Mouse (Mus musculus): ENCODE measurements around the gene Frmd8. TPM values are rescaled to one million over a fixed set of nuclear protein-coding genes. Genes with fewer than 3 reads are reported as not detected.

Frmd8 gene
- total and polyA plus RNA-seq, 3 experiments = 22.8 to 34.4 TPM; not detected in 1

DNA sequence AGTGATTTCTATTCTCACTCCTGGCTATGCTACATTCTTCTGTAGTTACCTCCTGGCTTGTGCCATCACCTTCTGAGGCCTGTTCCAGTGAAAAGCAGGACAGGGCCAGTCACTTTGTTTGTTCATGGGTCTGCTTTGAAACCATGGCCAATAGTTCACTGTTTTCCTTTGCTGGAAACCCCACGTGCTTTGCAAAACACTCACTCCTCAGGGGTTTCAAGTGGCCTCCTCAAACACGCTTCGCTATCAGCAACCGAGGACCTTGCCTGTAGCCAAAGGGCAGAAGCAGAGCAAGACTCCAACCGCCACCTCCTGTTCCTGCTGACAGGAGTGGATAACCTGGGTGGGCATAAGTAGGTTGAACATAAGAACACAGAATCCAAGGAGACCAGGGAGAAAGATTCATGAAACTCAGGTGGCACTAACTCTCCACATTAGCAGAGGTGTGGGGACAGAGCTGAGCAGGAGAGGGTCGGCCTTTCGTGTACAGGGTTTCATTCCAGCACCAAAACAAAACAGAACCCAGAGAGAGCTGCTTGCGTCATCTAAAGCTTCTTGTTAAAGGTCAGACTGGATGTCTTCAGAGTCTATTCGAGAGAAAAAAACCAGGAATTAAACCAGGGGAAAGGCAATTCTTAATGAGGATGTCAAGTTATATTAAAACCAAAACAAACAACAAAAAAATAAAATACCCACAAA lies 47.5 kb downstream of the Frmd8 start:
- Histone ChIP-seq H3K9ac (ENCODE audit: control insufficient read depth, low read depth, low read length, poor library complexity, severe bottlenecking) (no peak overlapping the region), H3K27ac (ENCODE audit: control insufficient read depth, low read depth, low read length) (no peak overlapping the region), H3K36me3 (ENCODE audit: control insufficient read depth in 1 of 2, insufficient read depth in 2 of 2, low read length in 2 of 2) (peaks cover 0 to 16% of the 10 kb centered on the region in 2 experiments; a peak in 2 of 4 replicates), H3K79me2 (ENCODE audit: control insufficient read depth, insufficient read depth, low read length, poor library complexity) (no peaks in the 10 kb centered on the region), H3K4me3 (ENCODE audit: control insufficient read depth in 1 of 2, insufficient read depth in 1 of 2, low read depth in 2 of 2, low read length in 2 of 2) (no peak overlapping the region), H3K4me1 (ENCODE audit: control insufficient read depth in 1 of 2, insufficient read depth in 2 of 2, low read length in 2 of 2) (no peaks in the 10 kb centered on the region), H3K27me3 (ENCODE audit: control insufficient read depth in 1 of 2, insufficient read depth in 2 of 2, low read length in 2 of 2) (no peaks in the 10 kb centered on the region), H3K9me3 (replicated peaks; ENCODE audit: insufficient read depth, low read length) (no peaks in the 10 kb centered on the region)
- DNase-seq (ENCODE audit: low read depth, low spot score) = no peak
- TF ChIP-seq ELF1 (IDR thresholded peaks at IDR 0.05; ENCODE audit: low read depth, low read length) = no peak
- TF ChIP-seq TBP (IDR thresholded peaks at IDR 0.05; ENCODE audit: low read depth, low read length) = no peak
- no peak for TF ChIP-seq USF1 (IDR thresholded peaks at IDR 0.05; ENCODE audit: low read depth, low read length)
- TF ChIP-seq HCFC1 (IDR thresholded peaks at IDR 0.05; ENCODE audit: low read depth, low read length) = no peak
- TF ChIP-seq RCOR1 (IDR thresholded peaks at IDR 0.05; ENCODE audit: low read depth, low read length) = no peak
- TF ChIP-seq GABPA (IDR thresholded peaks at IDR 0.05; ENCODE audit: low read depth, low read length) = no peak
- TF ChIP-seq MYB (IDR thresholded peaks at IDR 0.05; ENCODE audit: low read depth, low read length) = no peak
- no peak for TF ChIP-seq POLR2A (IDR thresholded peaks at IDR 0.05; ENCODE audit: control insufficient read depth in 1 of 2, insufficient read depth in 1 of 2, low read depth in 1 of 2, low read length in 2 of 2, poor library complexity in 1 of 2)

DNA sequence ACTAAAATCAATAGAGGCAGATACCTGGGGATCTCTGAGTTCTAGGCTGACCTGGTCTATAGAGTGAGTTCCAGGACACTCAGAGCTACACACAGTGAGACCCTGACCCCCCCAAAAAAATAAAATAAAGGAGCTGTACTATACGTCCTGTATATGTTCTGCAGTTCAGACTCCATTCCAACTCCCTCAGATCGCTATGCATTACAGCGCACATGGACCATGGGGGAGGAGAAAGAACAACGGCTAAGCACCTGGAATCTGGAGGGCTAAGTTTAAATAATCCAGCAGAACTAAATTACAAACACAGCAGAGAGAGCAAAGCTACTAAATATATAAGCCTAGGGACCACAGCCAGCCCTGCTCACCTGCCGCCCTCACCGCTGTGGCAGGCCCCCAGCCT lies 48.0 kb downstream of the Frmd8 start:
- DNase-seq (ENCODE audit: low read depth, low spot score) = no peak
- H3K4me3 ChIP-seq (ENCODE audit: control insufficient read depth in 1 of 2, insufficient read depth in 1 of 2, low read depth in 2 of 2, low read length in 2 of 2) = no peak overlapping the region
- H3K79me2 ChIP-seq (ENCODE audit: control insufficient read depth, insufficient read depth, low read length, poor library complexity) = no peaks in the 10 kb centered on the region
- H3K9ac ChIP-seq (ENCODE audit: control insufficient read depth, low read depth, low read length, poor library complexity, severe bottlenecking) = no peak overlapping the region
- H3K4me1 ChIP-seq (ENCODE audit: control insufficient read depth in 1 of 2, insufficient read depth in 2 of 2, low read length in 2 of 2) = no peaks in the 10 kb centered on the region
- TF ChIP-seq MXI1 (IDR thresholded peaks at IDR 0.05; ENCODE audit: low read depth, low read length) (no peak), USF1 (IDR thresholded peaks at IDR 0.05; ENCODE audit: low read depth, low read length) (no peak), TCF12 (IDR thresholded peaks at IDR 0.05; ENCODE audit: low read depth, low read length) (no peak), HCFC1 (IDR thresholded peaks at IDR 0.05; ENCODE audit: low read depth, low read length) (no peak), TAL1 (IDR thresholded peaks at IDR 0.05; ENCODE audit: low read length) (no peak), SMC3 (IDR thresholded peaks at IDR 0.05; ENCODE audit: low read depth, low read length) (no peak), ZC3H11A (IDR thresholded peaks at IDR 0.05; ENCODE audit: low read depth, low read length) (no peak), MEF2A (IDR thresholded peaks at IDR 0.05; ENCODE audit: extremely low read depth, insufficient replicate concordance, low read depth, low read length, poor library complexity, severe bottlenecking) (no peak), CHD2 (IDR thresholded peaks at IDR 0.05; ENCODE audit: low read length) (no peak), ZMIZ1 (IDR thresholded peaks at IDR 0.05; ENCODE audit: low read depth, low read length) (no peak)
- peaks cover 0 to 16% of the 10 kb centered on the region in 2 experiments; a peak in 2 of 4 replicates for H3K36me3 ChIP-seq (ENCODE audit: control insufficient read depth in 1 of 2, insufficient read depth in 2 of 2, low read length in 2 of 2)
- H3K27ac ChIP-seq (ENCODE audit: control insufficient read depth, low read depth, low read length) = no peak overlapping the region
- no peaks in the 10 kb centered on the region for H3K9me3 ChIP-seq (replicated peaks; ENCODE audit: insufficient read depth, low read length)
- no peaks in the 10 kb centered on the region for H3K27me3 ChIP-seq (ENCODE audit: control insufficient read depth in 1 of 2, insufficient read depth in 2 of 2, low read length in 2 of 2)
